Mouse (Mus musculus): ENCODE results near the gene Btg1. TPM values are rescaled to one million over a fixed set of nuclear protein-coding genes. Genes with fewer than 3 reads are reported as not detected.
A peak's percentile ranks its signal among the peaks of the same experiment; 100 is the strongest.

Gene Btg1
- polyA plus RNA-seq, 1 experiment from 2014 or later = 9.5 TPM

GRCm38 (mm10) chr10:96633145-96633516 is 16.3 kb downstream of the Btg1 start:
- Histone ChIP-seq H3K9ac (no peak overlapping the region), H3K4me2 (no peak overlapping the region), H3K4me1 (replicated peaks) (0 out of 2 replicates have a peak, but pooled peaks cover 3% of the 10 kb centered on the region), H3K36me3 (replicated peaks) (0 out of 2 replicates have a peak, but pooled peaks cover 4% of the 10 kb centered on the region), H3K4me3 (replicated peaks) (no peak overlapping the region), H3K9me3 (replicated peaks) (no peaks in the 10 kb centered on the region), H3K27ac (replicated peaks) (no peak overlapping the region), H3K27me3 (no peaks in the 10 kb centered on the region)
- ATAC-seq (ENCODE audit: insufficient read depth) = no peak
- 43% methylated on average over 4 of the region's 4 CpGs for WGBS (ENCODE audit: insufficient replicate concordance)

GRCm38 (mm10) chr10:96635472-96635871 is 18.7 kb downstream of the Btg1 start:
- 44% methylated on average over 4 of the region's 4 CpGs for WGBS (ENCODE audit: insufficient replicate concordance)
- Histone ChIP-seq H3K27me3 (no peaks in the 10 kb centered on the region), H3K4me2 (no peak overlapping the region), H3K9me3 (replicated peaks) (no peaks in the 10 kb centered on the region), H3K36me3 (replicated peaks) (0 out of 2 replicates have a peak, but pooled peaks cover under 1% of the 10 kb centered on the region), H3K4me3 (replicated peaks) (no peak overlapping the region), H3K27ac (replicated peaks) (no peak overlapping the region), H3K4me1 (replicated peaks) (0 out of 2 replicates have a peak, but pooled peaks cover 3% of the 10 kb centered on the region), H3K9ac (no peak overlapping the region)
- no peak for ATAC-seq (ENCODE audit: insufficient read depth)

GRCm38 (mm10) chr10:96638477-96638876 is 21.7 kb downstream of the Btg1 start:
- Histone ChIP-seq H3K4me3 (replicated peaks) (no peak overlapping the region), H3K36me3 (replicated peaks) (no peaks in the 10 kb centered on the region), H3K27ac (replicated peaks) (no peak overlapping the region), H3K9me3 (replicated peaks) (no peaks in the 10 kb centered on the region), H3K4me1 (replicated peaks) (no peaks in the 10 kb centered on the region), H3K27me3 (no peaks in the 10 kb centered on the region), H3K9ac (no peak overlapping the region), H3K4me2 (no peak overlapping the region)
- ATAC-seq (ENCODE audit: insufficient read depth) = no peak
- WGBS (ENCODE audit: insufficient replicate concordance) = 41% methylated on average over 2 of the region's 2 CpGs

- 58% methylated on average over 4 of the region's 4 CpGs for WGBS (ENCODE audit: insufficient replicate concordance)
- ATAC-seq (ENCODE audit: insufficient read depth) = no peak
- H3K27ac ChIP-seq (replicated peaks) = no peak overlapping the region
- H3K9ac ChIP-seq = no peak overlapping the region
- peaks cover 8% of the 10 kb centered on the region; the same call in 1 of the 2 replicates for H3K4me1 ChIP-seq (replicated peaks)
- H3K36me3 ChIP-seq (replicated peaks) = no peaks in the 10 kb centered on the region
- no peaks in the 10 kb centered on the region for H3K9me3 ChIP-seq (replicated peaks)
- H3K4me2 ChIP-seq = no peak overlapping the region
- H3K4me3 ChIP-seq (replicated peaks) = no peak overlapping the region
- no peaks in the 10 kb centered on the region for H3K27me3 ChIP-seq
Observed at GRCm38 (mm10) chr10:96642014-96642413, 25.2 kb downstream of the Btg1 start.

GRCm38 (mm10) chr10:96642751-96643150 is 25.9 kb downstream of the Btg1 start:
- no peaks in the 10 kb centered on the region for H3K36me3 ChIP-seq (replicated peaks)
- H3K4me3 ChIP-seq (replicated peaks) = no peak overlapping the region
- ATAC-seq (ENCODE audit: insufficient read depth) = no peak
- no peaks in the 10 kb centered on the region for H3K9me3 ChIP-seq (replicated peaks)
- no peaks in the 10 kb centered on the region for H3K27me3 ChIP-seq
- H3K27ac ChIP-seq (replicated peaks) = no peak overlapping the region
- 62% methylated on average over 6 of the region's 6 CpGs for WGBS (ENCODE audit: insufficient replicate concordance)
- H3K4me2 ChIP-seq = no peak overlapping the region
- peaks cover 8% of the 10 kb centered on the region; the same call in 1 of the 2 replicates for H3K4me1 ChIP-seq (replicated peaks)
- H3K9ac ChIP-seq = no peak overlapping the region

- H3K9me3 ChIP-seq (replicated peaks) = no peaks in the 10 kb centered on the region
- no peaks in the 10 kb centered on the region for H3K27me3 ChIP-seq
- H3K27ac ChIP-seq (replicated peaks) = no peak overlapping the region
- peaks cover 8% of the 10 kb centered on the region; the same call in 1 of the 2 replicates for H3K4me1 ChIP-seq (replicated peaks)
- H3K36me3 ChIP-seq (replicated peaks) = no peaks in the 10 kb centered on the region
- H3K4me2 ChIP-seq = no peak overlapping the region
- no peak for ATAC-seq (ENCODE audit: insufficient read depth)
- WGBS (ENCODE audit: insufficient replicate concordance) = 48% methylated on average over 1 of the region's 1 CpGs
- H3K4me3 ChIP-seq (replicated peaks) = no peak overlapping the region
- H3K9ac ChIP-seq = no peak overlapping the region
Observed at GRCm38 (mm10) chr10:96645183-96645582, 28.4 kb downstream of the Btg1 start.

- Histone ChIP-seq H3K27ac (replicated peaks) (no peak overlapping the region; the same call in 1 of the 2 replicates), H3K4me3 (replicated peaks) (no peak overlapping the region), H3K4me2 (peak overlapping the region; percentile 33), H3K4me1 (replicated peaks) (peaks cover 8% of the 10 kb centered on the region; the same call in 1 of the 2 replicates), H3K9ac (no peak overlapping the region), H3K36me3 (replicated peaks) (no peaks in the 10 kb centered on the region), H3K9me3 (replicated peaks) (no peaks in the 10 kb centered on the region), H3K27me3 (no peaks in the 10 kb centered on the region)
- ATAC-seq (ENCODE audit: insufficient read depth) = no peak
- 30% methylated on average over 13 of the region's 13 CpGs for WGBS (ENCODE audit: insufficient replicate concordance)
Observed at GRCm38 (mm10) chr10:96646024-96646866, 29.4 kb downstream of the Btg1 start.

- no peak for ATAC-seq (ENCODE audit: insufficient read depth)
- 44% methylated on average over 5 of the region's 5 CpGs for WGBS (ENCODE audit: insufficient replicate concordance)
- H3K27me3 ChIP-seq = no peaks in the 10 kb centered on the region
Observed at GRCm38 (mm10) chr10:96646867-96647462, 30.2 kb downstream of the Btg1 start.

GRCm38 (mm10) chr10:96648161-96648561 is 31.4 kb downstream of the Btg1 start:
- Histone ChIP-seq H3K9me3 (replicated peaks) (no peaks in the 10 kb centered on the region), H3K36me3 (replicated peaks) (no peaks in the 10 kb centered on the region), H3K27me3 (no peaks in the 10 kb centered on the region), H3K27ac (replicated peaks) (no peak overlapping the region), H3K4me1 (replicated peaks) (peaks cover 10% of the 10 kb centered on the region; the same call in 1 of the 2 replicates), H3K4me2 (no peak overlapping the region), H3K9ac (no peak overlapping the region), H3K4me3 (replicated peaks) (no peak overlapping the region)
- WGBS (ENCODE audit: insufficient replicate concordance) = 29% methylated on average over 3 of the region's 3 CpGs
- no peak for ATAC-seq (ENCODE audit: insufficient read depth)

More at GRCm38 (mm10) chr10:96646867-96647462, 30.2 kb downstream of the Btg1 start:
- Histone ChIP-seq H3K9ac (no peak overlapping the region), H3K27ac (replicated peaks) (no peak overlapping the region), H3K4me1 (replicated peaks) (peaks cover 8% of the 10 kb centered on the region; the same call in 1 of the 2 replicates), H3K4me3 (replicated peaks) (no peak overlapping the region), H3K36me3 (replicated peaks) (no peaks in the 10 kb centered on the region), H3K4me2 (peak overlapping the region; percentile 33), H3K9me3 (replicated peaks) (no peaks in the 10 kb centered on the region)

GRCm38 (mm10) chr10:96649524-96649923 is 32.7 kb downstream of the Btg1 start:
- Histone ChIP-seq H3K4me1 (replicated peaks) (peaks cover 12% of the 10 kb centered on the region; the same call in 1 of the 2 replicates), H3K27me3 (no peaks in the 10 kb centered on the region), H3K9me3 (replicated peaks) (no peaks in the 10 kb centered on the region), H3K4me3 (replicated peaks) (no peak overlapping the region), H3K4me2 (no peak overlapping the region), H3K27ac (replicated peaks) (no peak overlapping the region), H3K36me3 (replicated peaks) (no peaks in the 10 kb centered on the region), H3K9ac (no peak overlapping the region)
- no peak for ATAC-seq (ENCODE audit: insufficient read depth)
- WGBS (ENCODE audit: insufficient replicate concordance) = 46% methylated on average over 3 of the region's 3 CpGs

- H3K9me3 ChIP-seq (replicated peaks) = no peaks in the 10 kb centered on the region
- 71% methylated on average over 2 of the region's 2 CpGs for WGBS (ENCODE audit: insufficient replicate concordance)
- no peak overlapping the region for H3K27ac ChIP-seq (replicated peaks)
Observed at GRCm38 (mm10) chr10:96652372-96652771, 35.6 kb downstream of the Btg1 start.

More at GRCm38 (mm10) chr10:96652372-96652771, 35.6 kb downstream of the Btg1 start:
- no peaks in the 10 kb centered on the region for H3K27me3 ChIP-seq
- H3K36me3 ChIP-seq (replicated peaks) = no peaks in the 10 kb centered on the region
- no peak for ATAC-seq (ENCODE audit: insufficient read depth)
- 0 out of 2 replicates have a peak, but pooled peaks cover 4% of the 10 kb centered on the region for H3K4me1 ChIP-seq (replicated peaks)
- H3K4me3 ChIP-seq (replicated peaks) = no peak overlapping the region
- no peak overlapping the region for H3K4me2 ChIP-seq
- H3K9ac ChIP-seq = no peak overlapping the region
